Mouse (Mus musculus) left cerebral cortex, postnatal 25 days (tissue): ENCODE measurements at regions not wholly inside any gene's neighbourhood (a gene's known extent, or its start where the extent isn't known, plus 50 kb on each side); places are given as distances from the start of the nearest gene placed in this dataset.

Experiments used
- DNase-seq, 2 experiments: peaks; one replicate each; pipeline ENCODE4 v3.0.0; 2022; ENCODE audit warnings: low spot score in 2 of 2, mixed read lengths in 1 of 2
- intact Hi-C: fragments of 180-260 bp; cut with DNase I; formaldehyde crosslinking; loops from one replicate; pipeline ENCODE4 v1.15.1; 2025

GRCm38 (mm10) chr5:52309317-52310060 is 54.1 kb upstream of the Sod3 start:
- intact Hi-C loops, result no loop called here

GRCm38 (mm10) chr5:52296303-52296702 is 67.3 kb upstream of the Sod3 start:
- intact Hi-C loops, result no loop called here
- no peak for DNase-seq

More at GRCm38 (mm10) chr5:52309317-52310060, 54.1 kb upstream of the Sod3 start:
- peak in 1 of 2 experiments; percentile 60 for DNase-seq

GRCm38 (mm10) chr5:52294466-52294865 is 69.1 kb upstream of the Sod3 start:
- no peak for DNase-seq
- intact Hi-C loops, result no loop called here

- DNase-seq, result no peak
- intact Hi-C loops, result no loop called here
These were observed 75.3 kb upstream of the Sod3 start for GRCm38 (mm10) chr5:52288319-52288718.

- DNase-seq, result peak; percentile 16 to 26
- intact Hi-C loops, result no loop called here
These were observed 82.7 kb upstream of the Sod3 start for GRCm38 (mm10) chr5:52280871-52281270.

GRCm38 (mm10) chr5:52278111-52278510 is 85.5 kb upstream of the Sod3 start:
- intact Hi-C loops, result no loop called here
- DNase-seq, result no peak

GRCm38 (mm10) chr5:52263214-52263613 is 72.9 kb upstream of the Dhx15 start:
- peak; percentile 47 to 91 for DNase-seq
- intact Hi-C loops, result loop anchor here (1.0 to 5.0 kb wide), 3 partner anchors 50 to 209 kb away; partner anchors contain the start of gene Ccdc149

- no peak for DNase-seq
- intact Hi-C loops, result no loop called here
These were observed 67.8 kb upstream of the Dhx15 start for GRCm38 (mm10) chr5:52258075-52258474.

GRCm38 (mm10) chr5:52254602-52255071 is 64.3 kb upstream of the Dhx15 start:
- intact Hi-C loops, result no loop called here
- DNase-seq, result peak in 1 of 2 experiments; percentile 25

GRCm38 (mm10) chr5:52249804-52250203 is 59.5 kb upstream of the Dhx15 start:
- no peak for DNase-seq
- intact Hi-C loops, result no loop called here

- no peak for DNase-seq
- intact Hi-C loops, result no loop called here
These were observed 53.6 kb upstream of the Dhx15 start for GRCm38 (mm10) chr5:52243931-52244330.

GRCm38 (mm10) chr5:52242414-52242813 is 52.1 kb upstream of the Dhx15 start:
- intact Hi-C loops, result no loop called here
- DNase-seq, result peak in 1 of 2 experiments; percentile 16

- intact Hi-C loops, result no loop called here
- DNase-seq, result no peak
These were observed 50.2 kb upstream of the Dhx15 start for GRCm38 (mm10) chr5:52240540-52240939.
